Mouse (Mus musculus) thymus, postnatal 14 days (tissue): ENCODE measurements around the gene Hes5.

Experiments used
- DNase-seq: peaks from one replicate; pipeline ENCODE4 v3.0.0; 2021

Gene Hes5

DNA sequence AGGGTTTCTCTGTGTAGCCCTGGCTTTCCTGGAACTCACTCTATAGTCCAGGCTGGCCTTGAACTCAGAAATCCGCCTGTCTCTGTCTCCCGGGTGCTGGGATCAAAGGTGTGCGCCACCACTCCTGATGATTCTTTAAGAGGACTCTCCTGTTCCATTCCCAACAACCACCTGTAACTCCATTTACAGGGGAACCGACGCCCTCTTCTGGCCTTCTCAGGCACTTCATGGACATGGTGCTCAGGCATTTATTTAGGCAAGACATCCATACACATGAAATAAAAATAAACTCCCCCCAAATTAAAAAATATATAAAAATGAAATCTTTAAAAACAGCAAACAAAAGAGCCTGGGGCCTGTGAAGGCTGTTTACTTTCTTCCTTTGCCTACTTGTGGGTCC lies 6.5 kb downstream of the Hes5 start:
- peak; percentile 70 for DNase-seq

- no peak for DNase-seq
These were observed 11.8 kb downstream of the Hes5 start for GRCm38 (mm10) chr4:154972546-154972945.

DNA sequence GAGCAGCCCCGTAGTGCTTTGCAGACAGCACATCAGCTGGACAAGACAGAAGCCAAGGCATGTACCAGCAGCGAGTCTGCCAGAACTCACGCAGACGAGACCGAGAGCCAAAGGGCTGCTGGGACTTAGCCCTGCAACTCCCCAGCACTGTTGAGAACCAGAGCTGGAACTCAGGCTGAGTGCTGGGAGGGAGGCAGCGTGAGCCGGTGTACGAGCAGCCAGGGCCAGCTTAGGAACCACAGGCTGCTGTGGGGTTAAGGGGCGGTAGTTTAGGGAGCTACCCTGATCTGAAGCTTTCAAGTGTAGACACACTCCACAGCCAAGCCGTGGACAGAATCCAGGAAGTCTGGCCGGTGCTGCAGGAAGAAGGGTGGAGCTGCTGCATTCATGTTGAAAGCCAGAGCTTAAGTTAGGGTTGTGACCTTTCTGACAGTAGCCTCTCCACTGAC lies 13.5 kb downstream of the Hes5 start:
- DNase-seq, result no peak

DNA sequence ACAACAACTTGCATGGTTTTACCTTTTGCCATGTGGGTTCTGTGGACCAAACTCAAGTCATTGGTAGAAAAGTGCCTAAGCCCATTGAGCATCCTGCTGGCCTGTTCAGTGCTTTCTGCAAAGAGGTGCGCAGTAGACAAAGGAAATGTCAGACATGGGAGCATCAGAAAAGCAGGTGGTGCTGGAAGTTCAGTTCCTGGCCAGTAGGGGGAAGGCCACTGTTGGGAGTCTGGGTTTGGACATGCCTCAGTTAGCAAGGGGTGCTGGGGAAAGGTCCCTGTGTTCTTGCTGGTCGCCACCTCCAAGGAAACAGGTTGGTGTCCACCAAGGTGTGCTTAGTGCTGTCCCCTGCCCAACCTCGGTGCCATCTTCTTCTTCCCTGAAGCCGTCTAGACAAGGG lies 19.4 kb downstream of the Hes5 start:
- DNase-seq, result peak; percentile 30

- no peak for DNase-seq
These were observed 20.4 kb downstream of the Hes5 start for GRCm38 (mm10) chr4:154981076-154981475.

- DNase-seq, result peak; percentile 54
These were observed 20.8 kb downstream of the Hes5 start for GRCm38 (mm10) chr4:154981530-154981929.

DNA sequence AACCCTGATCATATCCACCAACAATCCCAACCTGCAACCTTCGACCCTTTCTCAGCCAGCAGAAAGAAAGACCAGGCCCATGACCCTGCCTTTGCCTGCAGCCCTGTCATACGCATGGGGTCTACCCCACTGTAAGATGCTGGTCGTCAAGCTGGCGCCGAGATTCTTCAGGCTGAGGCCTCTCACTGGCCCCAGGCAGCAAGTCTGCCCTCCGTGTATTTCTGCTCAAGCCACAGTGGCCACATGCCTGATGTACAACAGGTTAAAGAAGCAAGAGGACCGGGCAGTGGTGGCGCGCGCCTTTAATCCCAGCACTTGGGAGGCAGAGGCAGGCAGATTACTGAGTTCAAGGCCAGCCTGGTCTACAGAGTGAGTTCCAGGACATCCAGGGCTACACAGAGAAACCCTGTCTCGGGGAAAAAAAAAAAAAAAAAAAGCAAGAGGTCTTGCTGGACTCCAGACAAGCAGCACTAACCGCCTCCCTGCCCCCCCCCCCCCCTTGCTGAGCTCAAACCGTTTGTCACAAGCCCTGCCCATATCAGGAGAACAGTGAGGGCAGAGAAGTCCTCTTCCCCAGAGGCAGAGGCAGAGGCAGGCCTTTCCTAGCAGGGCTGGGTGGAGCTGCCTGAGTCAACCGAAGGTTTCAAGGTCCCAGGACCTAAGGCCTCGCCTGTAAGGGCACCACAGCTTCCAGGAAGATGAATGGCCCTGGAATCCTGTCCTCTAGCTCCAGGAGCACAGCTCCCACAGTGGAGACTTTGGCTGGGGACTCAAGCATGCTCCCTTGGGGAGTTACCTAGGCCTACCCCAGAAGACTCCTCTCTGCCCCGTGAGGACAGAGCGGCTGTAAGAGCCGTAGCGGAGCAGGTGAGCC lies 21.8 kb downstream of the Hes5 start:
- DNase-seq, result no peak

DNA sequence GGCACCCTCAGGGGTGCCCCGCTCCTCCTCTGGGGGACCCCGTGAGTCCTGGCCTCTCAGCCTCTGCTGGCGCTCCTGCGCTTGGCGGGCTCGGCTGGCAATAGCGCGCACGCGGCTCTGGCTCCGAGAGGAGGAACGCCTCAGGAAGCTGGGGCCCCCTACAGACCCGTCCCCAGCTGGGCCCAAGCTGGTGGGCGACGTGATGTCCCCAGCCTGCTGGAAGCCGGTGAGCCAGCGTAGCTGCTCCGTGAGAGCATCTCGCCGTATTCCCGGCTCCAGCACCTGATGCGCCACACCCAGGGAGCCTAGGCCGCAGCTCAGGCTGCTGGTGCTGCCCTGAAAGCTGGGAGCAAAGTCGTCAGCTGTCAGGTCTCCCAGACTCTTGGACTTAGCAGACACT lies 23.0 kb downstream of the Hes5 start:
- peak; percentile 15 for DNase-seq

- DNase-seq, result no peak
These were observed 24.5 kb downstream of the Hes5 start for GRCm38 (mm10) chr4:154985151-154985777.

DNA sequence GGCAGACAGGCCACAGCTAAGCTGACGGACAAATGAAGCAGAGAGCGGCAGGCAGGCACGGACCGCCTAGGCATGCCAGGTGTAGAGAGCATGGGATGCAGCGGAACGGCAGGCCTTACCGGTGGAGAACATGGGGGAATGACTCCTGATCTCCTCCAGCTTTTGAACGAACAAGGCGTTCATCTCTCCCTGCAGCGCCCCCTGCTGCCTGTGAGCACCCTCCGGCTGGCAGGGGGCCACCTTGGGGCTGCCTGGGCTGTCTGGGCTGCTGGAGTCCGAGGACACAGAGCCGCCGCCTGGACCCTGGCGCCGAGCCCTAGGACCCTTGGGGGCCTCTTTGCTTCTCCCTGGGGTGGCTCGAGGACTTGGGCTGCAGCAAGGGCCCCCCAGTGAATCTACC lies 25.4 kb downstream of the Hes5 start:
- peak; percentile 79 for DNase-seq

- no peak for DNase-seq
These were observed 26.0 kb downstream of the Hes5 start for GRCm38 (mm10) chr4:154986750-154987149.

DNA sequence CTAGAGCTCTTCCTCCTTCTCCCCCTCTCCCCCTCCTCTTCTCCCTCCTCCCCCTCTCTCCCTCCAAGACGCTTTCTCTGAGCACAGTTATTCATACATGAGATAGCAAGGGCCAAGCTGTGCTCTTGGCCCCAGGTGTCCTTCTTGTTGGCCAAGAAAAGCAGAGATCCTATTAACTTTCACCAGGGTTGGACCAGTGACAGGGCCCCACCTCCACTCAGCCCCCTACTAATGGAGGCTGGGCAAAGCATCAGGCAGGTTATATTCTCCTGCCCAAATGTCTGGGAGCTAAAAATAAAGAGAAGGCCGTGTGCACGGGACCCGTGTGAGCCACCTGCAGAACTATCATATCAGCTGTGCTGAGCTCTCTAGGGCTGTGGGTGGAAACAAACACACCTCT lies 34.2 kb downstream of the Hes5 start:
- DNase-seq, result no peak

- no peak for DNase-seq
These were observed 35.9 kb downstream of the Hes5 start for GRCm38 (mm10) chr4:154996572-154997154.

GRCm38 (mm10) chr4:154999379-154999778 lies 38.7 kb downstream of the Hes5 start:
- no peak for DNase-seq

DNA sequence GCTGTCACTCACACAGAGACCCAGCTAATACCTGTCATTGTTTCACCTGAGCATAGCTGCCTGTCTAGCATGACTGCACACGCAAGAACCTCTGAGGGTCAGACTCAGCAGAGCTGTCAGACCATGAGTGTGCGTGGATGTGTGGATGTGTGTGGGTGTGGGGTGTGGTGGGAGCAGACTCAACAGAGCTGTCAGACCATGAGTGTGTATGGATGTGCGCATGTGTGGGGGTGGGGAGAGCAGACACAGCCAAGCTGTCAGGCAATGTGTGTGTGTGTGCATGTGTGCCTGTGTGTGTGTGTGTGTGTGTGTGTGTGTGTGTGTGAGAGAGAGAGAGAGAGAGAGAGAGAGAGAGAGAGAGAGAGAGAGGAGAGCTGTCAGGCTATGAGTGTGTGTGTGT lies 44.6 kb downstream of the Hes5 start:
- DNase-seq, result no peak

- no peak for DNase-seq
These were observed 45.6 kb downstream of the Hes5 start for GRCm38 (mm10) chr4:155006296-155006695.

GRCm38 (mm10) chr4:155007641-155008040 lies 46.9 kb downstream of the Hes5 start:
- no peak for DNase-seq

DNA sequence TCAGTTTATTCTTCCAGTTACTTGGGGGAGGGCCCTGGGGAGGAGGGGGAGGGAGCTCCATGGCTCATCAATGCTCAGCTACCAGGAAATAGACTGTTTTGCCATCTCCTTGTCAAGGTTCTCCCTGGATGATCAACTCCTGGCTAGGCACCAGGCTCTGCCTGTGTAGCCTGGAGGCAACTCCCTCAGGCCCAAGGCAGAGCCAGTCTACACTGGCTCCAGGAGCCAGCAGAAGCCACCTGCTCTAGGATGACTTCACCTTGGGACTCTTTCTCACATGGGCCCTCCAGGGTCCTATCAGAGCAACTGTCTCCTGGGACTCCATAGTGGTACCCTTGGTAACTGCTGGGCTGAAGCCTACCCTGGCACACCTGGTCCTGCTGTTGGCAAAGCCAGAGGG lies 47.4 kb downstream of the Hes5 start:
- no peak for DNase-seq

GRCm38 (mm10) chr4:155009216-155009615 lies 48.5 kb downstream of the Hes5 start:
- DNase-seq, result no peak

DNA sequence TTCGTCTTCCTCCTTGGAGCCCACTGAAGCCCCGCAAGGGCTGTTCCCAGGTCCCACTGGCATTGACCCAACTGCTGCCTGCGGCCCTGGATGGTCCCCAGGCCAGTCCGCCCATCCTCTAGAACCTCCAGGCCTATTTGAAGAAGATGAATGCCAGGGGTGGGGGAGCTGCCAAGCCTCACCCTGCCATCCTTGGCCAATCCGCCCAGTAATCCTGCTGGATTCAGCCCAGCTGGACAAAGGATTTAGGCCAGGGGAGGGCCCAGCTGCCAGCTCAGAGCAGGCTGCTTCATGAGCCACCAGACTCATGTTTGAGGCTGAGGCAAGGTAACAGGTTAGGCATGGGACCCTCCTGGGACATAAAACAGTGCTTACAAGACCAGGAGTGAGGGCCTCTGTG lies 50.1 kb downstream of the Hes5 start:
- no peak for DNase-seq

- no peak for DNase-seq
These were observed 50.7 kb downstream of the Hes5 start for GRCm38 (mm10) chr4:155011312-155012025.
